Mouse (Mus musculus): ENCODE measurements around the gene Rhbdf1. TPM values are rescaled to one million over a fixed set of nuclear protein-coding genes. Genes with fewer than 3 reads are reported as not detected.

Rhbdf1 gene
- total and polyA plus RNA-seq, 2 experiments, result 3.1 to 18.0 TPM

GRCm38 (mm10) chr11:32237411-32237795 lies 15.3 kb upstream of the Rhbdf1 start:
- Histone ChIP-seq H3K27me3 (ENCODE audit: control insufficient read depth, insufficient read depth, low read length) (no peaks in the 10 kb centered on the region), H3K36me3 (ENCODE audit: control insufficient read depth, insufficient read depth, low read length) (peaks cover 6% of the 10 kb centered on the region), H3K9ac (ENCODE audit: low read depth, low read length) (no peak overlapping the region), H3K79me2 (ENCODE audit: control insufficient read depth, insufficient read depth, low read length) (no peaks in the 10 kb centered on the region), H3K27ac (replicated peaks; ENCODE audit: insufficient read depth, low read depth, low read length) (no peak overlapping the region), H3K4me1 (ENCODE audit: control insufficient read depth, insufficient read depth, low read length) (no peaks in the 10 kb centered on the region), H3K4me3 (ENCODE audit: insufficient read depth, low read depth, low read length) (no peak overlapping the region)
- DNase-seq (ENCODE audit: extremely low read depth, low read depth, low spot score), result no peak
- TF ChIP-seq POLR2A (IDR thresholded peaks at IDR 0.05; ENCODE audit: extremely low read depth, insufficient read depth, low read length), result no peak
- TF ChIP-seq CTCF (IDR thresholded peaks at IDR 0.05; ENCODE audit: low read depth, low read length), result no peak
- 88% methylated on average over 3 of the region's 3 CpGs for WGBS

GRCm38 (mm10) chr11:32236712-32237410 lies 14.8 kb upstream of the Rhbdf1 start:
- H3K4me3 ChIP-seq (ENCODE audit: insufficient read depth, low read depth, low read length), result no peak overlapping the region
- H3K4me1 ChIP-seq (ENCODE audit: control insufficient read depth, insufficient read depth, low read length), result no peaks in the 10 kb centered on the region
- no peaks in the 10 kb centered on the region for H3K27me3 ChIP-seq (ENCODE audit: control insufficient read depth, insufficient read depth, low read length)
- H3K27ac ChIP-seq (replicated peaks; ENCODE audit: insufficient read depth, low read depth, low read length), result no peak overlapping the region
- no peak for DNase-seq (ENCODE audit: extremely low read depth, low read depth, low spot score)
- H3K36me3 ChIP-seq (ENCODE audit: control insufficient read depth, insufficient read depth, low read length), result peaks cover 9% of the 10 kb centered on the region
- 75% methylated on average over 9 of the region's 9 CpGs for WGBS
- no peak for TF ChIP-seq POLR2A (IDR thresholded peaks at IDR 0.05; ENCODE audit: extremely low read depth, insufficient read depth, low read length)
- peak; percentile 72 for TF ChIP-seq CTCF (IDR thresholded peaks at IDR 0.05; ENCODE audit: low read depth, low read length)
- H3K9ac ChIP-seq (ENCODE audit: low read depth, low read length), result no peak overlapping the region
- no peaks in the 10 kb centered on the region for H3K79me2 ChIP-seq (ENCODE audit: control insufficient read depth, insufficient read depth, low read length)

GRCm38 (mm10) chr11:32236132-32236531 lies 14.0 kb upstream of the Rhbdf1 start:
- peaks cover 7% of the 10 kb centered on the region for H3K36me3 ChIP-seq (ENCODE audit: control insufficient read depth, insufficient read depth, low read length)
- whole genome bisulfite sequencing, result 76% methylated on average over 2 of the region's 2 CpGs

GRCm38 (mm10) chr11:32235646-32236045 lies 13.5 kb upstream of the Rhbdf1 start:
- DNase-seq (ENCODE audit: extremely low read depth, low read depth, low spot score), result peak; percentile 13
- H3K4me1 ChIP-seq (ENCODE audit: control insufficient read depth, insufficient read depth, low read length), result no peaks in the 10 kb centered on the region
- H3K36me3 ChIP-seq (ENCODE audit: control insufficient read depth, insufficient read depth, low read length), result peaks cover 3% of the 10 kb centered on the region; the same call in 1 of the 2 replicates
- no peaks in the 10 kb centered on the region for H3K27me3 ChIP-seq (ENCODE audit: control insufficient read depth, insufficient read depth, low read length)
- no peak for TF ChIP-seq CTCF (IDR thresholded peaks at IDR 0.05; ENCODE audit: low read depth, low read length)
- TF ChIP-seq POLR2A (IDR thresholded peaks at IDR 0.05; ENCODE audit: extremely low read depth, insufficient read depth, low read length), result no peak
- H3K27ac ChIP-seq (replicated peaks; ENCODE audit: insufficient read depth, low read depth, low read length), result no peak overlapping the region
- H3K4me3 ChIP-seq (ENCODE audit: insufficient read depth, low read depth, low read length), result no peak overlapping the region
- no peaks in the 10 kb centered on the region for H3K79me2 ChIP-seq (ENCODE audit: control insufficient read depth, insufficient read depth, low read length)
- no peak overlapping the region for H3K9ac ChIP-seq (ENCODE audit: low read depth, low read length)
- WGBS, result 23% methylated on average over 3 of the region's 3 CpGs

More at GRCm38 (mm10) chr11:32236132-32236531, 14.0 kb upstream of the Rhbdf1 start:
- Histone ChIP-seq H3K27ac (replicated peaks; ENCODE audit: insufficient read depth, low read depth, low read length) (no peak overlapping the region), H3K4me1 (ENCODE audit: control insufficient read depth, insufficient read depth, low read length) (no peaks in the 10 kb centered on the region), H3K79me2 (ENCODE audit: control insufficient read depth, insufficient read depth, low read length) (no peaks in the 10 kb centered on the region), H3K9ac (ENCODE audit: low read depth, low read length) (no peak overlapping the region), H3K4me3 (ENCODE audit: insufficient read depth, low read depth, low read length) (no peak overlapping the region), H3K27me3 (ENCODE audit: control insufficient read depth, insufficient read depth, low read length) (no peaks in the 10 kb centered on the region)
- no peak for DNase-seq (ENCODE audit: extremely low read depth, low read depth, low spot score)
- no peak for TF ChIP-seq CTCF (IDR thresholded peaks at IDR 0.05; ENCODE audit: low read depth, low read length)
- no peak for TF ChIP-seq POLR2A (IDR thresholded peaks at IDR 0.05; ENCODE audit: extremely low read depth, insufficient read depth, low read length)

- no peaks in the 10 kb centered on the region for H3K4me1 ChIP-seq (ENCODE audit: control insufficient read depth, insufficient read depth, low read length)
- H3K9ac ChIP-seq (ENCODE audit: low read depth, low read length), result no peak overlapping the region
- no peaks in the 10 kb centered on the region for H3K79me2 ChIP-seq (ENCODE audit: control insufficient read depth, insufficient read depth, low read length)
- WGBS, result 91% methylated on average over 6 of the region's 6 CpGs
- H3K36me3 ChIP-seq (ENCODE audit: control insufficient read depth, insufficient read depth, low read length), result peaks cover 3% of the 10 kb centered on the region; the same call in 1 of the 2 replicates
- no peak for DNase-seq (ENCODE audit: extremely low read depth, low read depth, low spot score)
- TF ChIP-seq POLR2A (IDR thresholded peaks at IDR 0.05; ENCODE audit: extremely low read depth, insufficient read depth, low read length) (no peak), CTCF (IDR thresholded peaks at IDR 0.05; ENCODE audit: low read depth, low read length) (no peak)
- H3K27me3 ChIP-seq (ENCODE audit: control insufficient read depth, insufficient read depth, low read length), result no peaks in the 10 kb centered on the region
- no peak overlapping the region for H3K4me3 ChIP-seq (ENCODE audit: insufficient read depth, low read depth, low read length)
- H3K27ac ChIP-seq (replicated peaks; ENCODE audit: insufficient read depth, low read depth, low read length), result no peak overlapping the region
Measured at GRCm38 (mm10) chr11:32234816-32235485, 12.9 kb upstream of the Rhbdf1 start.

- Histone ChIP-seq H3K79me2 (ENCODE audit: control insufficient read depth, insufficient read depth, low read length) (no peaks in the 10 kb centered on the region), H3K27me3 (ENCODE audit: control insufficient read depth, insufficient read depth, low read length) (no peaks in the 10 kb centered on the region), H3K9ac (ENCODE audit: low read depth, low read length) (no peak overlapping the region), H3K36me3 (ENCODE audit: control insufficient read depth, insufficient read depth, low read length) (peaks cover 3% of the 10 kb centered on the region; the same call in 1 of the 2 replicates), H3K4me3 (ENCODE audit: insufficient read depth, low read depth, low read length) (no peak overlapping the region), H3K4me1 (ENCODE audit: control insufficient read depth, insufficient read depth, low read length) (no peaks in the 10 kb centered on the region), H3K27ac (replicated peaks; ENCODE audit: insufficient read depth, low read depth, low read length) (no peak overlapping the region)
- WGBS, result 99% methylated on average over 3 of the region's 3 CpGs
- DNase-seq (ENCODE audit: extremely low read depth, low read depth, low spot score), result no peak
- TF ChIP-seq POLR2A (IDR thresholded peaks at IDR 0.05; ENCODE audit: extremely low read depth, insufficient read depth, low read length) (no peak), CTCF (IDR thresholded peaks at IDR 0.05; ENCODE audit: low read depth, low read length) (no peak)
Measured at GRCm38 (mm10) chr11:32233895-32234294, 11.8 kb upstream of the Rhbdf1 start.

Data from liver, adult 2 months (tissue).